Mouse (Mus musculus) midbrain, embryonic 16.5 days (tissue): ENCODE results near the gene Tm6sf2. TPM values are rescaled to one million over a fixed set of nuclear protein-coding genes. Genes with fewer than 3 reads are reported as not detected.

Experiments used
- ATAC-seq: fragments of 200-750 bp; cut with Nextera tagmentation; 2 replicates; pipeline ENCODE4 v1.8.0; 2017; ENCODE audit warnings: moderate TSS enrichment
- H3K27ac ChIP-seq: fragments of 300-500 bp; sonication (generic); 2 replicates; pipeline ENCODE4 v1.5.1; 2014; ENCODE audit warnings: mild to moderate bottlenecking, low read length, mixed read lengths
- H3K27me3 ChIP-seq: fragments of 300-500 bp; sonication (generic); 2 replicates; pipeline ENCODE4 v1.6.1; 2014; ENCODE audit warnings: low read depth, low read length, mixed read lengths; ENCODE audit not compliant: control insufficient read depth, insufficient read depth
- H3K36me3 ChIP-seq: fragments of 300-500 bp; sonication (generic); 2 replicates; pipeline ENCODE4 v1.6.1; 2014; ENCODE audit warnings: mild to moderate bottlenecking, low read length, moderate library complexity, mixed read lengths; ENCODE audit not compliant: control insufficient read depth, insufficient read depth
- H3K4me1 ChIP-seq: fragments of 300-500 bp; sonication (generic); 2 replicates; pipeline ENCODE4 v1.6.1; 2014; ENCODE audit warnings: mild to moderate bottlenecking, low read length, mixed read lengths; ENCODE audit not compliant: control insufficient read depth, insufficient read depth
- H3K4me2 ChIP-seq: fragments of 300-500 bp; sonication (generic); 2 replicates; pipeline ENCODE4 v1.6.1; 2014; ENCODE audit warnings: mild to moderate bottlenecking, low read length, mixed read lengths
- H3K4me3 ChIP-seq: fragments of 300-500 bp; sonication (generic); 2 replicates; pipeline ENCODE4 v1.5.1; 2014; ENCODE audit warnings: low read depth, mild to moderate bottlenecking, low read length, moderate library complexity, mixed read lengths
- H3K9ac ChIP-seq: fragments of 300-500 bp; sonication (generic); 2 replicates; pipeline ENCODE4 v1.6.1; 2014; ENCODE audit warnings: low read depth, low read length, mixed read lengths
- H3K9me3 ChIP-seq: fragments of 300-500 bp; sonication (generic); replicated peaks from 2 replicates; pipeline ENCODE4 v1.6.1; 2014; ENCODE audit warnings: mild to moderate bottlenecking, low read length, mixed read lengths; ENCODE audit not compliant: control insufficient read depth, poor library complexity, severe bottlenecking
- WGBS: fragments of 180-500 bp; shearing (Covaris S2); extraction: QIAGEN DNeasy Blood & Tissue Kit; methylation state at CpG from one replicate; pipeline ENCODE4 v1.1.7; 2014; 5-methylcytosine and 5-hydroxymethylcytosine counted together
- polyA plus RNA-seq: library from polyadenylated mRNA; unstranded; fragments of >200 nt; fragmentation: Nextera tagmentation; extraction: Ambion mirVana; gene quantifications from 2 replicates; pipeline ENCODE4 v1.2.1, GENCODE M21; 2015

Tm6sf2 gene
- polyA plus RNA-seq, 1 experiment from 2014 or later, result 1.3 TPM

DNA sequence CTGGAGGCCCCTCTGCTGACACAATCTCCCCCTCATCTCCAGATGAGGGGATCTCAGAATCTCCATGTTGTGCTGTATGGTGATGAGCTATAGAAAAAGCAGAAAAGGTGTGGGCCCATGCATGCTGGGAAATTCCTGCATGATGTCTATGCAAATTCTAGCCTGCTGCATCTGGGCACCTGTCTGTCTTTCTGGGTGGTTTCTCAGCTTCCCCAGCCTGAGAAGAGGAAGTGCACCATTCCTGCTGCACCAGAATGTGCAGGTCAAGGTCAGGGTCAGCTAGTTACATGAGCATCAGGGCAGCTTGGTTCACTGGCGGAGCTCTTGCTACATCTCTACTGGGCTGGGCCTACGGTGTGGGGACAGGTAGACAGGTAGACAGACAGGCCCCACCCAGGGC is 37.7 kb downstream of the Tm6sf2 start:
- Histone ChIP-seq H3K9ac (no peak overlapping the region), H3K27me3 (no peaks in the 10 kb centered on the region), H3K4me3 (no peak overlapping the region), H3K4me2 (no peak overlapping the region), H3K36me3 (peaks cover 61% of the 10 kb centered on the region), H3K9me3 (no peaks in the 10 kb centered on the region), H3K4me1 (peaks cover 10% of the 10 kb centered on the region), H3K27ac (no peak overlapping the region)
- ATAC-seq, result no peak
- WGBS, result 94% methylated on average over 2 of the region's 2 CpGs

DNA sequence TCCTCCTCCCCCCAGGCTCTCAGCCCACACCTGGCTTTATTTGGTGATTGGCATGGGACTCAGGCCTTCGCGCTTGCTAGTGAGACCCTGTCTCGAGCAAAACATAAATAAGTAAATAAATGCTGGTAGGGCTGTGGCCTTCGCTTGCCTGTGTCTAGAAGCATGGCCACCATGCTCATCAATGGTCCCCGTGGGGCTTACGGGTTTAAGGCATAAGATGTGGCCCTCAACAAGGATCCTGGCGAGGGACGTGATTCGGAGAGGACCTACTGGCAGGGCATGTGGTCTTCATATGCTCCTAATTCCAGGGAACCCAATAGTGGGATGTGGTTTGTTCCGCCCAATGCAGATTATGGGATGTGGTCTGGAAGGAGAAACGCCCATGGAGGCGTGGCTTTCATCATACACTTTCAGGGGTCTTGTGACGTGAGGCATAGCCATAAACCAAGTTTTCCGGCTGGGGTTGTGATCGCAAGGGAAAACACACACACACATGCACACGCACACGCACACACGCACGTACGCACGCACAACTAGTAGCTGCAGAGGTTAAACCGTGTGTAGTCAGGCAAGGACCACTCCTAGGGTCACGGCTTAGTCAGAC is 38.6 kb downstream of the Tm6sf2 start:
- Histone ChIP-seq H3K4me3 (no peak overlapping the region), H3K9ac (no peak overlapping the region), H3K27me3 (no peaks in the 10 kb centered on the region), H3K4me1 (peaks cover 10% of the 10 kb centered on the region), H3K4me2 (no peak overlapping the region), H3K36me3 (peaks cover 67% of the 10 kb centered on the region), H3K27ac (no peak overlapping the region), H3K9me3 (no peaks in the 10 kb centered on the region)
- WGBS, result 60% methylated on average over 23 of the region's 23 CpGs
- no peak for ATAC-seq

DNA sequence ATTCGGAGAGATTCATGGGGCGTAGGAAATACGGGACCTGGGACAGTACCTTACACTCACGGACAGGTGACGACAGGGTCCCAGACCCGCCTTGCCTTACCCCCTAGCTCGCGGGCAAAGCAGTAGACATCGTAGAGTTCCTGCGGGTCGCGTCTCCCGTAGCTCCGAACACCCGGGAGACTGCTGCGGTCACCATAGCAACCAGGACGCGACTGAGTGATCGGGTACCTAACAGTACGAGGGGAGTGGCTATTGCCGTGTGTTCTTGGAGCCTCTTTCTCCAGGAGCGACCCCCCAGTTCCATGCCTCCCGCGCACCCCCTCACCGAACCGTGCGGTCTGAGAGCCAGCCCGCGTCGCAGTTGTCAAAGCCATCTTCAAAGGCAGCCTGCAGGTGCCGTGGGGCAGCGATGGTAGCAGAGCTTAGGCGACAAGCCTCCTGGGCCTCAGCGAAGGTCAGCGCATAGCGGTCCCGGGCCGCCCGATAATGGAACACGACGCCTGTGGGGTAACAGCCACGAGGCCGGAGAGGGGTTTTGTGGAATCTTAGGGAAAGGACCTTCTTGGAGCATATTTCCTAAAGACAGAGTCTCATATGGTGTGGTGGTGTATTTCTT is 39.8 kb downstream of the Tm6sf2 start:
- Histone ChIP-seq H3K4me2 (no peak overlapping the region), H3K9ac (peak overlapping the region; percentile 38; the same call in 1 of the 2 replicates), H3K9me3 (no peaks in the 10 kb centered on the region), H3K27me3 (no peaks in the 10 kb centered on the region), H3K36me3 (peaks cover 58% of the 10 kb centered on the region), H3K4me3 (no peak overlapping the region), H3K4me1 (peaks cover 21% of the 10 kb centered on the region), H3K27ac (no peak overlapping the region)
- ATAC-seq, result 0 out of 2 replicates have a peak, but pooled peaks have one; percentile 14
- 6% methylated on average over 43 of the region's 43 CpGs for whole genome bisulfite sequencing

DNA sequence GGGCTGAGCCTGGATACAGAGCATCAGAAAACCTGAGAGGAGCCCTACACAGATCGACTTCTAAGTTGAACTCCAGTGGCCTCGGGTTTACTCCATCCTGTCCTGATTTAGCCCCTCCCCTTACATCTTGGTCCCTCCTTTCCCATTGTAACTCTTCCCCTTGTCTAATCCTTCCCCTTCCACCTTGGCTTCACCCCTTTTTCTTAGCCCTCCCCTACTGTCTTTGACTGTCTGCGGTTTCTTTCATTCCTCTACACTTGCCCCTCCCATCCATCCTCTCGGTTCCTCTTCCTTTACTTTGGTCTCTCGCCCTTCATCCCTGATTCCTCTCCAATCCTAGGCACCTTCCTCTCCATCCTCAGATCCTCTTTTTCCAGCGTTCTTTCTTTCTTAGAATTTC is 41.8 kb downstream of the Tm6sf2 start:
- no peaks in the 10 kb centered on the region for H3K27me3 ChIP-seq
- peaks cover 32% of the 10 kb centered on the region for H3K4me1 ChIP-seq

DNA sequence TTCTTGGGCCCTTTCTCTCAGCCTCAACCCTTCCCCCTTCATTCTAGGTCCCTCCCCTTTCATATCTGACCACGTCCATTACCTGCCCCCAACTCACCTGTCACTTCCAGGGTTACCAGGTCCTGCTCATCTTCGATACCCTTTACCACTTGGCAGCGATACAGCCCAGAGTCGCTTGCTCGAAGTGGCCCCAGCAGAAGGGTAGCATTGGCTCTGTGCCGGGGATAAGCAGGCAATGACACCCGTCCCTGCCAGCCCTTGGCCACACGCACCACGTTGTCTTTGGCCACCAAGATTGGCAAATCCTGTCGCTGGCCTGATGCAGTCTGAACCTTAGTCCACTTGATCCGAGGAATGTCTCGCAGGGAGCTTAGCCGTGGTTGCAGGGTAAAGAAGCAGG is 42.2 kb downstream of the Tm6sf2 start:
- WGBS, result 67% methylated on average over 13 of the region's 13 CpGs
- no peaks in the 10 kb centered on the region for H3K27me3 ChIP-seq
- peaks cover 35% of the 10 kb centered on the region for H3K36me3 ChIP-seq
- no peak for ATAC-seq
- H3K9me3 ChIP-seq, result no peaks in the 10 kb centered on the region
- no peak overlapping the region for H3K27ac ChIP-seq
- H3K4me1 ChIP-seq, result peaks cover 32% of the 10 kb centered on the region
- no peak overlapping the region for H3K4me3 ChIP-seq
- H3K9ac ChIP-seq, result 0 out of 2 replicates have a peak overlapping the region, but pooled peaks have one; percentile 8
- no peak overlapping the region for H3K4me2 ChIP-seq

More for the DNA sequence above, 41.8 kb downstream of the Tm6sf2 start:
- 23% methylated on average over 6 of the region's 6 CpGs for WGBS
- H3K36me3 ChIP-seq, result peaks cover 40% of the 10 kb centered on the region
- H3K4me3 ChIP-seq, result no peak overlapping the region
- H3K4me2 ChIP-seq, result no peak overlapping the region
- ATAC-seq, result no peak
- H3K9me3 ChIP-seq, result no peaks in the 10 kb centered on the region
- H3K9ac ChIP-seq, result no peak overlapping the region
- no peak overlapping the region for H3K27ac ChIP-seq

DNA sequence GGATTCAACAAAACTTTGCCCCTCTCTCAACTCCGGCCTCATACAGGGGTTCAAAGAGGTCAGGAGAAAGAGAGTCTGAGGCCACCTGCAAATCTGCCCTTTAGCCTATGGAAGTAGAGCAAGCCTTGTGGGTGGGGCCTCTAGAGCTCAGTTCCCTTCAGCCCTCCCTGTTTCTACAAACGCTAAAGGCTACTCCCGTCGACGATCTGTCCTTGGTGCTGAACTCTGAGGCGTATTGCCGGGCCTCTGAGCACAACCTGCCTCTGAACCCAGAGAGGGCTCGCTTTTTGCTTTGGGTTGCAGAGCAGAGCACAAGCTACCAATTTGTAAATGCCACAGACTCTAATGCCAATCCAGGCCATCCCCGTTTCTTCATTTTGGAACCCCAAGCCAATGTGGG is 44.9 kb downstream of the Tm6sf2 start:
- Histone ChIP-seq H3K27ac (no peak overlapping the region), H3K4me2 (peak overlapping the region; percentile 71), H3K9me3 (no peaks in the 10 kb centered on the region), H3K36me3 (peaks cover 17% of the 10 kb centered on the region; the same call in 1 of the 2 replicates), H3K4me1 (peaks cover 29% of the 10 kb centered on the region), H3K9ac (peak overlapping the region; percentile 87; the same call in 1 of the 2 replicates), H3K4me3 (peak overlapping the region; percentile 76), H3K27me3 (no peaks in the 10 kb centered on the region)
- ATAC-seq, result no peak
- WGBS, result 12% methylated on average over 9 of the region's 9 CpGs

DNA sequence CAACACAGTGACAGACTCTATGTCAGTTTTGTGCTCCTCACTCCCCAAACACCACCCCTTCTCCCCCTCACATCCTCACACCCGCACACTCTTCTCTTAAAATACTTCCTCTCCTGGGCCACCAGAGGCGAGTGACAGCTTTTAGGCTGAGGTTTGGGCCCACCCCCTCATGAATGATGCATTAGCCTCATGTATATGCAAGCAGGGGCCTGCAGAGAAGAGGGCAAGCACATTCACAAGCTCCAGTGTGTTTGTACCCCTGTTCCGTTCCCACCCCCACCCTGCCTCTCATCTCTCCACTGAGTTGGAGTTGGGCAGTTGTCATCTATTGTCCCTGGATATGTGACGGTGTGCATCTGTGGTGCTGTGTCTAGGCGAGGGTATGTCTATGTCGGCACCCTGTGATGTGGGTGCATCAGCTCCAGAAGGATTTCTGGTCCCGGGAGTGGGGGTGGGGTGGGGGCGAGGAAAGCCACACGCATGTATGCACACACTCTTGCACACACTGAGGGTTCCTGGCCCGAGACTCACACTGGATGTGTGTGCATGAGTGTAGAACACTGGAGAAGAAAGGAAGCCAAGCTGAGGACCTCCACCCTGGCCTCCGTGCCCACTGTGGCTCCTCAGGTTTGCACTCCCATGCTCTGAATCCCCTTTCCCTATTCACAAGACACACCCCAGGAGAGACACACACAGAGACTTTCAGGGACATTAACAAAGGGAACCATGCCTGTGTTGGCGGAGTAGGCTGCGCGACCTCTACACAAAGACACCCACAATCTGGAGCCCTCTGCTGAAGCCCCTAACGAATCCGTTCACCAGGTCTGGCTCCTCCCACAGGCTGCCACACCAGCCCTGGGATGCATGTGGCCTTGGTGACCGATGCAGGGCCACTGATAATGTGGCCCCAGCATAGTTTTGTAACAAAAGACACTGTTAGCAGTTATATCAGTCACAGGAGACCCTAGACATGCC is 46.3 kb downstream of the Tm6sf2 start:
- H3K4me3 ChIP-seq, result peak overlapping the region; percentile 76
- ATAC-seq, result peak; percentile 80
- no peaks in the 10 kb centered on the region for H3K27me3 ChIP-seq
- no peaks in the 10 kb centered on the region for H3K9me3 ChIP-seq
- WGBS, result 2% methylated on average over 17 of the region's 17 CpGs
- H3K4me1 ChIP-seq, result peaks cover 23% of the 10 kb centered on the region
- peak overlapping the region; percentile 87 for H3K9ac ChIP-seq
- peak overlapping the region; percentile 96 for H3K27ac ChIP-seq
- peaks cover 14% of the 10 kb centered on the region; the same call in 1 of the 2 replicates for H3K36me3 ChIP-seq
- H3K4me2 ChIP-seq, result peak overlapping the region; percentile 71

DNA sequence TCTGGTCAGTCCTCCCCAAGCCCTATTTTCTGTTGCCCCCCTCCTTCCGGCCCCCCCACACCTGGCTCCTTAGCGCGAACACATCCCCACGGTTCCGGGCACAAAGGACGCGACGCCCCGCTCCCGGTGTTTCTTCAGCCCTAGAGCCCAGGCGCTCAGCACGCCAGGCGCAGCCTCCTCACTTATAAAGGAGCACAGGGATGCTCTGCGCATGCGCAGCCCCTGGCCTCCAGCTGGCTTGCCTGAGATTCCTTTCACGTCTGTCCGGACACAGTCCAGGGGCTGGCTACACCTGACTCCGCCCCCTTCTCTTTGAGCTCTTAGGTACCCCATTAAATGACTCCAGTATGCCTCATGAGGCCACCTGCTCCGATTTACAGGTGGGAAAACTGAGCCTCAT is 47.9 kb downstream of the Tm6sf2 start, which contains the start of gene Ncan:
Gene Ncan, minus strand, starts transcription at position 207 of the 400 bp plus-strand sequence.
- peak within 1 kb of the TSS; percentile 87 for H3K9ac ChIP-seq
- peaks cover 4% of the 10 kb centered on the region; the same call in 1 of the 2 replicates for H3K36me3 ChIP-seq
- peak within 1 kb of the TSS; percentile 71 for H3K4me2 ChIP-seq
- WGBS, result 1% methylated on average over 19 of the region's 19 CpGs
- H3K27ac ChIP-seq, result peak within 1 kb of the TSS; percentile 96
- H3K27me3 ChIP-seq, result no peaks in the 10 kb centered on the region
- no peaks in the 10 kb centered on the region for H3K9me3 ChIP-seq
- ATAC-seq, result peak; percentile 74
- H3K4me3 ChIP-seq, result peak within 1 kb of the TSS; percentile 76
- peaks cover 23% of the 10 kb centered on the region for H3K4me1 ChIP-seq
